Mouse (Mus musculus) midbrain, postnatal 0 days (tissue): Measurements from ENCODE around the gene Rusc2. TPM values are rescaled to one million over a fixed set of nuclear protein-coding genes. Genes with fewer than 3 reads are reported as not detected.

Source experiments
- ATAC-seq: fragments of 200-750 bp; cut with Nextera tagmentation; 2 replicates; pipeline ENCODE4 v1.8.0; 2017; ENCODE audit warnings: moderate number of reproducible peaks, mild to moderate bottlenecking, moderate TSS enrichment, moderate library complexity; ENCODE audit not compliant: low FRiP score
- DNase-seq: peaks from one replicate; pipeline ENCODE4 v3.0.0-alpha.2; 2015; ENCODE audit warnings: low spot score
- H3K27ac ChIP-seq: fragments of 300-500 bp; sonication (generic); 2 replicates; pipeline ENCODE4 v1.5.1; 2014; ENCODE audit warnings: low read depth, mild to moderate bottlenecking, low read length, mixed read lengths
- H3K27me3 ChIP-seq: fragments of 300-500 bp; sonication (generic); 2 replicates; pipeline ENCODE4 v1.6.1; 2014; ENCODE audit warnings: low read length, control low read depth, mixed read lengths; ENCODE audit not compliant: insufficient read depth
- H3K36me3 ChIP-seq: fragments of 300-500 bp; sonication (generic); 2 replicates; pipeline ENCODE4 v1.6.1; 2014; ENCODE audit warnings: low read length, control low read depth, mixed read lengths; ENCODE audit not compliant: insufficient read depth
- H3K4me1 ChIP-seq: fragments of 300-500 bp; sonication (generic); 2 replicates; pipeline ENCODE4 v1.6.1; 2014; ENCODE audit warnings: mild to moderate bottlenecking, control low read depth, antibody characterized with exemption, low read length, mixed read lengths; ENCODE audit not compliant: insufficient read depth
- H3K4me2 ChIP-seq: fragments of 300-500 bp; sonication (generic); 2 replicates; pipeline ENCODE4 v1.6.1; 2014; ENCODE audit warnings: low read depth, mild to moderate bottlenecking, low read length, mixed read lengths; ENCODE audit not compliant: poor library complexity, severe bottlenecking
- H3K4me3 ChIP-seq: fragments of 300-500 bp; sonication (generic); 2 replicates; pipeline ENCODE4 v1.5.1; 2014; ENCODE audit warnings: low read depth, mild to moderate bottlenecking, low read length, moderate library complexity
- H3K9ac ChIP-seq: fragments of 300-500 bp; sonication (generic); replicated peaks from 2 replicates; pipeline ENCODE4 v1.6.1; 2014; ENCODE audit warnings: mild to moderate bottlenecking, low read length, moderate library complexity, mixed read lengths; ENCODE audit not compliant: poor library complexity, severe bottlenecking
- H3K9me3 ChIP-seq: fragments of 300-500 bp; sonication (generic); 2 replicates; pipeline ENCODE4 v1.6.1; 2016; ENCODE audit warnings: low read length, control low read depth
- CTCF ChIP-seq: IDR thresholded peaks from 2 replicates; pipeline ENCODE4 v1.5.1; 2016; ENCODE audit warnings: antibody characterized with exemption, mild to moderate bottlenecking
- WGBS: fragments of 180-500 bp; shearing (Covaris S2); extraction: QIAGEN DNeasy Blood & Tissue Kit; methylation state at CpG from one replicate; pipeline ENCODE4 v1.1.7; 2014; 5-methylcytosine and 5-hydroxymethylcytosine counted together
- polyA plus RNA-seq: library from polyadenylated mRNA; unstranded; fragments of >200 nt; fragmentation: Nextera tagmentation; extraction: Ambion mirVana; gene quantifications from 2 replicates; pipeline ENCODE4 v1.2.1, GENCODE M21; 2015
- total RNA-seq: library from RNA; depleted of rRNA; stranded (reverse); fragments of >200 nt; gene quantifications from 2 replicates; pipeline ENCODE4 v1.2.3, GENCODE M21; 2014

Gene Rusc2
- total and polyA plus RNA-seq, 2 experiments from 2014 or later: 78.9 to 200 TPM

DNA sequence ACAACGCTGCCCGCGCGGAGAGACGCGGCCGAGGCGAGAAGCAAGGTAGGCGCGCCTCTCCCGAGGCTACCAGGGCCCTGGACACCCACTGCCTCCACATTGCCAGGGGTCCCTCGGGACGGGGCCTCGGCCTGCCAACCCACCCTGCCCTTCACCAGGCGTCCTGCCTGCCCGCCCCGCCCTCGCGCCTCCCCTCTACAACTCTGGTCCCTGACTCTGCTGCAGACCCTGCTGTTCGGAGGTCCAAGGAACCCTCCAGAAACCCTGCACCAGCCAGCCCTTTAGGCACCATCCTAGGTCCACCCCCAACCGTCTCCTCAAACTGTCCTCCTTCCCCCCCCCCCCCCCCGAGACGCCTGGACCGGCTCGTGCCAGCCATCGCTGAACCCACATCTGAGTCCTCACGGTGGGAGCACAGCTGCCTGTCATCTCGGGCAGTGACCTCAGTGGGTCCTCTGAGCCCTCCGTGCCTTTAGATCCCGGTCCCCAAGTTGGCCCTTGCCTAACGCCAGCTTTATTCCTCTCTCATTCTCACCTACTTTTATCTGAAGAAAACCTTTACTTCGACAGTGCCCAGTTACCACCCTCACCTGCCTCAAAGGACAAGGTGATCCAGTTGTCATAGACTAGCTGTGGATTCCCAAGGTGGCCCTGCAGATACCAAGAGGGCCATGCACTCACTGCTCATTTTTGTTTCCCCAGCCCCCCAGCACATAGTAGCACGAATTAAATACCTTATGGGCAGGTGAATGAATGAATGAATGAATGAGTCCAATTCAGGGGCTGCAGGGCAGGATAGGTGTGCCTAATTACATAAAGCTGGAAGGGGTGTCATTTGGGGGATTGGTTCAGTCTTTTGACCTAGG is 609 bp downstream of the Rusc2 start:
- WGBS: 4% methylated on average over 27 of the region's 33 CpGs
- Histone ChIP-seq H3K4me2 (peak overlapping the region; percentile 89), H3K4me1 (peaks cover 11% of the 10 kb centered on the region), H3K9ac (peak overlapping the region; percentile 91), H3K36me3 (no peaks in the 10 kb centered on the region), H3K4me3 (peak overlapping the region; percentile 76), H3K27ac (peak overlapping the region; percentile 79), H3K27me3 (no peaks in the 10 kb centered on the region), H3K9me3 (no peaks in the 10 kb centered on the region)
- no peak for TF ChIP-seq CTCF
- ATAC-seq (peak; percentile 84), DNase-seq (no peak)

DNA sequence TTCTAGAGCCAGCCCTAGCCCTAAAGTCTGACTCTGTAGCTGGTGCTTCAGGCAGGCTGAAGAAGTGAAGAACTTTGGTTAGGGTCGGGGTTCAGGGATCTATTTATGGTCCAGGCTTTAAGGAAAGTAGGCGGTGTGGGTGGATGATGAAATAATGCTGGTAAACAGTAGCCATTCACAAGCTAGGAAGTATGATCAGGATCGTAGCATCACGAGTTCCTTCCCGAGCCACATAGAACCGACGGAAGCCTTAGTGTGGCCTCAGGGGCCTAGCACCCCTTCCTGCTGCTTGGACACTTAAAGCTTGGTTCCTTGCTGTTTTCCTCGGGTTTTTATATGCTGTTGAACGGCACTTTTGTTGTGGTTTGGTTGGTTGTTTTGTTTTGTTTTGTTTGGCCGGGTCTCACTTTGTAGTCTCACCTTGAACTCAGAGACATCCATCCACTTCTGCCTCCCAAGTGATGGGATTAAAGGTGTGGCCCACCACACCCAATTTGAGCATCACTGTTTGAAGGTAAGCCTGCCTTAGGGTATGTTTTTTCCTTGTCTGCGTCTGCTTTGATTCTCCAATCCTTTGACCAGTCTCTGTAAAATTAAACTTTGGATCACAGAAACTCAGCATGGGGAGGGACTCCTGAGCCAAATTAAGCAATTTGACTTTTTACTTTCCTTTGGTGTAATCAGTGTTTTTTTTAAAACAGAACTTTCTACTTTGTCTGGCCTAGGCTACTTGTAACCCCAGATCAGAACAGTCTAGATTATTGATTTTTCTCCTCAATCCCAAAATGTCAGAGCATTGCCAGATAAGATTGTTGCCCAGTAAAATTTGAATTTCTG is 1.7 kb downstream of the Rusc2 start:
- TF ChIP-seq CTCF: no peak
- no peak overlapping the region for H3K27ac ChIP-seq
- no peaks in the 10 kb centered on the region for H3K27me3 ChIP-seq
- no peaks in the 10 kb centered on the region for H3K9me3 ChIP-seq
- H3K36me3 ChIP-seq: peaks cover 2% of the 10 kb centered on the region; the same call in 1 of the 2 replicates
- DNase-seq (no peak), ATAC-seq (no peak)
- H3K9ac ChIP-seq: no peak overlapping the region; the same call in 1 of the 2 replicates
- peak overlapping the region; percentile 89 for H3K4me2 ChIP-seq
- peak overlapping the region; percentile 76 for H3K4me3 ChIP-seq
- WGBS: 69% methylated on average over 11 of the region's 11 CpGs
- H3K4me1 ChIP-seq: peaks cover 11% of the 10 kb centered on the region

DNA sequence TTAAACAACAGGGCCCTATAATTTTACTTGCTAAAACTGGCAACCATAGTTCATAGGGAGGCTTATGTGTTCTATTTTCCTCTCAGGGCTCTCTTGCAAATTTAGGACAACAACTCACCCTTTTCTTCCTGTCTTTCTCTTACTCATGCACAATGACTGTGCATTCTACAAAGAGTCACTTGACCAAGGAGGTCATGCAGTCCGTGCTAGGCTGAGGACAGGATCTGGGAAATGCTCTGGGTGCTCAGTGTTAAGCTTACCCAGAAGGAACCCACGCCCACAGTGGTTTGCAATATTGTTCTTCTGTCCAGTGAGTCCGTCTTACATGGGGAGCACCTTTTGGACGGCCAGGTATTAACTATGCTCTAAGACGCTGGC is 2.3 kb downstream of the Rusc2 start:
- TF ChIP-seq CTCF: no peak
- no peak for DNase-seq
- Histone ChIP-seq H3K36me3 (peaks cover 4% of the 10 kb centered on the region; the same call in 1 of the 2 replicates), H3K9ac (no peak overlapping the region), H3K27me3 (no peaks in the 10 kb centered on the region), H3K4me1 (peaks cover 11% of the 10 kb centered on the region), H3K27ac (no peak overlapping the region), H3K9me3 (no peaks in the 10 kb centered on the region), H3K4me3 (no peak overlapping the region), H3K4me2 (0 out of 2 replicates have a peak overlapping the region, but pooled peaks have one; percentile 9)
- whole genome bisulfite sequencing: 84% methylated on average over 5 of the region's 5 CpGs
- ATAC-seq: no peak

DNA sequence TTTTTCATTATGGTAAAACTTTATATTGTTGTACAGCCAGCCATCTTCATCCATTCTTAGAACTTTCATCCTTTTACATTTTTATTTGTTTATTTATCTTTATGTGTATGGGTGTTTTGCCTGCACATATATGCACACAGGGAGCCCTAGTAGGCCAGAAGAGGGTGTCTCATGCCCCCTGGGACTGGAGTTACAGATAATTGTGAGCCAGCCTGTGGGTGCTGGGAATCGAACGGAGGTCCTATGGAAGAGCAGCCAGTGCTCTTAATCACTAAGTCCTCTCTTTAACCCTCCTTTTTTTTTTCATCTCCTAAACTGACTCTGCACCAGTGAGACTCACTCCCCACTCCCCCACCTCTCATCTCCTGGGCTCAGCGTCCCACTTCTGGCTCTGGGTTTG is 2.8 kb downstream of the Rusc2 start:
- Histone ChIP-seq H3K4me2 (no peak overlapping the region), H3K36me3 (peaks cover 4% of the 10 kb centered on the region; the same call in 1 of the 2 replicates), H3K4me1 (peaks cover 11% of the 10 kb centered on the region), H3K9me3 (no peaks in the 10 kb centered on the region), H3K9ac (no peak overlapping the region), H3K27ac (no peak overlapping the region), H3K27me3 (no peaks in the 10 kb centered on the region), H3K4me3 (no peak overlapping the region)
- TF ChIP-seq CTCF: no peak
- WGBS: 86% methylated on average over 3 of the region's 3 CpGs
- no peak for DNase-seq
- no peak for ATAC-seq

DNA sequence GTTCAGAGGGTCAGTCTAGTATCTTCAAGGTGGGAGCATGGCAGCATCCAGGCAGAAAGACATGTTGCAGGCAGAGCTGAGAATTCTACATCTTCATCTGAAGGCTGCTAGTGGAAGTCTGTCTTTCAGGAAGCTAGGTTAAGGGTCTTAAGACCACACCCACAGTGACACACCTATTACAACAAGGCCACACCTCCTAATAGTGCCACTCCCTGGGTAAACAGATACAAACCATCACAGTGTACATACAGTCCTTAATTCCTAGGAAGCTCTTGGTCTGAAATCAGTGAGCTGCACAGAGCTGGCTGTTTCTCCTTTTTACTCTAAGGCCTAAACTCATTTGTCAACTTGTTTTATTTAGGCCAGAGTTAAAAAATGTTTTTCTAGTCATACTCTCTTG is 5.2 kb downstream of the Rusc2 start:
- Histone ChIP-seq H3K4me3 (no peak overlapping the region), H3K9ac (no peak overlapping the region), H3K4me2 (no peak overlapping the region), H3K27me3 (no peaks in the 10 kb centered on the region), H3K4me1 (peaks cover 8% of the 10 kb centered on the region), H3K36me3 (peaks cover 4% of the 10 kb centered on the region; the same call in 1 of the 2 replicates), H3K9me3 (no peaks in the 10 kb centered on the region), H3K27ac (no peak overlapping the region)
- TF ChIP-seq CTCF: no peak
- ATAC-seq (no peak), DNase-seq (no peak)
